Comparison of ENCODE assay signal across 18 mouse cellular contexts in the genomic region with DNA sequence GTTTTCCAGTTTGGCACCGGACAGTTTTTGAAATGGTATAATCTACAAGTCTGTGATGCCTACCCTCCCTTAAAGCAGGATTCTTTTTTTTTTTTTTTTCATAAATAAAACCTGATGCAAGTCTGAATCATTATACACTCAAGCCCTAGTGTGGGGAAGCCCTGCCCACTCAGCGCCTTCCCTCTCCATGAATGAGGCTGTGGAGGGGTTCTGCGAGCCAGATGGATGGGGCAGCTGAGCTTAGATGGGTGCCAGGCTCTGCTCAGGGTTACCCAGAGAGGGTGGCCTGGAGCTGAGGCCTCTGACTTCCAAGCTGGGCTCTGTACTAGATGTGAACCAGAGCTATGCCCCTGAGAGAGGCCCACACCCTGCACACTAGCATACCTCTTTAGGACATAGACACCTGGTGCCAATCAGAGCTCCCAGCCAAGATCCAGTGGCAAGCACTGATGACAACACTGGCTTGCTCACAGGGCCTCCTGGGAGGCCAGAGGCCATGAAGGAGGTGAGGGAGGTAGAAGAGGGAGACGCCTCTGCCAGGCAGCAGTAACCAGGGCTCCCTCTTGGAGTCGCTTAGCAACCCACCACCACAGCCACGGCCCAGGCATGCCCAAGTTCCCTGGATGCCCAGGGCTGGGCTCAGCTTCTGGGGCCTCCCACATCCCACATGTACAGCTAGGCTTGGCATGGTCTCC. TPM values are rescaled to one million over a fixed set of nuclear protein-coding genes. Genes with fewer than 3 reads are reported as not detected.
A peak's percentile ranks its signal among the peaks of the same experiment; 100 is the strongest.
DNase-seq lines count a peak whose midpoint lies in the region; ATAC-seq and TF ChIP-seq lines count a peak whose summit lies in the region.
"Had no signal": no experiment of that assay in that cellular context is flagged by ENCODE, and none has a peak within 500 bp of the region (broad histone marks: within the 10 kb centered on the region; RNA-seq: fewer than 3 reads in every experiment).

No protein-coding gene starts in this region.

- no peak overlapping the region for H3K4me2 ChIP-seq in midbrain, embryonic 16.5 days (ENCODE audit: low read length)
- no peak overlapping the region for H3K4me2 ChIP-seq in midbrain, embryonic 11.5 days
- H3K4me2 ChIP-seq in hindbrain, postnatal 0 days (ENCODE audit: low read depth, low read length): no peak overlapping the region
- H3K4me2 ChIP-seq: heart, embryonic 12.5 days; neural tube, embryonic 12.5 days had no signal

- DNase-seq in heart, embryonic 10.5 days (ENCODE audit: low spot score): no peak
- no peak for DNase-seq in heart, postnatal 14 days
- no peak for DNase-seq in midbrain, embryonic 11.5 days (ENCODE audit: low spot score, missing footprints)
- DNase-seq in brain, adult 2 months (ENCODE audit: low read depth, low spot score): peak; percentile 71
- peak; percentile 28 for DNase-seq in hindbrain, postnatal 0 days (ENCODE audit: low spot score)
- DNase-seq in left cerebral cortex, postnatal 4 days: no peak
- no peak for DNase-seq in lung, postnatal 4 days
- DNase-seq: cerebellum, adult 8-10 months; kidney, adult 2 months; kidney, postnatal 36 days; lung, postnatal 36 days; midbrain, embryonic 14.5 days; thymus, postnatal 36 days had no signal

- peak overlapping the region; percentile 17; the same call in 1 of the 2 replicates for H3K27ac ChIP-seq in heart, embryonic 10.5 days
- H3K27ac ChIP-seq in midbrain, embryonic 16.5 days (ENCODE audit: low read length): no peak overlapping the region
- H3K27ac ChIP-seq in midbrain, embryonic 11.5 days (ENCODE audit: low read depth, low read length): no peak overlapping the region
- H3K27ac ChIP-seq in hindbrain, postnatal 0 days: no peak overlapping the region
- H3K27ac ChIP-seq: neural tube, embryonic 12.5 days had no signal

- 75% methylated on average over 6 of the region's 6 CpGs for WGBS in heart, embryonic 10.5 days
- 67% methylated on average over 6 of the region's 6 CpGs for WGBS in midbrain, embryonic 16.5 days
- WGBS in midbrain, embryonic 11.5 days: 77% methylated on average over 6 of the region's 6 CpGs
- 63% methylated on average over 6 of the region's 6 CpGs for WGBS in hindbrain, postnatal 0 days

- H3K36me3 ChIP-seq in heart, embryonic 10.5 days: no peaks in the 10 kb centered on the region
- H3K36me3 ChIP-seq in midbrain, embryonic 16.5 days (ENCODE audit: control insufficient read depth, insufficient read depth, low read length): peaks cover 9% of the 10 kb centered on the region; the same call in 1 of the 2 replicates
- H3K36me3 ChIP-seq in midbrain, embryonic 11.5 days (ENCODE audit: control insufficient read depth, insufficient read depth, low read length): no peaks in the 10 kb centered on the region
- H3K36me3 ChIP-seq in hindbrain, postnatal 0 days (ENCODE audit: insufficient read depth, low read length): no peaks in the 10 kb centered on the region
- H3K36me3 ChIP-seq: heart, embryonic 12.5 days; neural tube, embryonic 12.5 days had no signal

- H3K27me3 ChIP-seq in heart, embryonic 10.5 days (ENCODE audit: insufficient read depth, poor library complexity, severe bottlenecking): peaks cover 100% of the 10 kb centered on the region
- peaks cover 27% of the 10 kb centered on the region for H3K27me3 ChIP-seq in midbrain, embryonic 16.5 days (ENCODE audit: control insufficient read depth, insufficient read depth, low read depth, low read length)
- H3K27me3 ChIP-seq in midbrain, embryonic 11.5 days (ENCODE audit: control insufficient read depth, insufficient read depth, low read length): peaks cover 48% of the 10 kb centered on the region
- H3K27me3 ChIP-seq in hindbrain, postnatal 0 days (ENCODE audit: insufficient read depth, low read length): peaks cover 12% of the 10 kb centered on the region; the same call in 1 of the 2 replicates

- ATAC-seq in midbrain, embryonic 16.5 days: peak; percentile 16; the same call in 1 of the 2 replicates
- no peak for ATAC-seq in midbrain, embryonic 11.5 days (ENCODE audit: low FRiP score)
- ATAC-seq in hindbrain, postnatal 0 days: no peak
- ATAC-seq: activated CD4-positive, CD25-positive, alpha-beta regulatory T cell, adult 4 months had no signal

- peaks cover 36% of the 10 kb centered on the region for H3K4me1 ChIP-seq in heart, embryonic 10.5 days
- H3K4me1 ChIP-seq in midbrain, embryonic 16.5 days (ENCODE audit: control insufficient read depth, insufficient read depth, low read length): peaks cover 38% of the 10 kb centered on the region
- peaks cover 9% of the 10 kb centered on the region; the same call in 1 of the 2 replicates for H3K4me1 ChIP-seq in midbrain, embryonic 11.5 days (ENCODE audit: control insufficient read depth, insufficient read depth, low read length)
- H3K4me1 ChIP-seq in hindbrain, postnatal 0 days (ENCODE audit: insufficient read depth, low read length): 0 out of 2 replicates have a peak, but pooled peaks cover under 1% of the 10 kb centered on the region

- H3K4me3 ChIP-seq in heart, embryonic 10.5 days: no peak overlapping the region
- no peak overlapping the region for H3K4me3 ChIP-seq in midbrain, embryonic 16.5 days (ENCODE audit: low read depth, low read length)
- no peak overlapping the region for H3K4me3 ChIP-seq in midbrain, embryonic 11.5 days (ENCODE audit: low read depth, low read length)
- no peak overlapping the region for H3K4me3 ChIP-seq in hindbrain, postnatal 0 days (ENCODE audit: low read length)
- H3K4me3 ChIP-seq: heart, embryonic 12.5 days; neural tube, embryonic 12.5 days had no signal

- intact Hi-C loops in heart, postnatal 14 days (cut with DNase I): no loop called here
- intact Hi-C loops in left cerebral cortex, postnatal 4 days (cut with DNase I): no loop called here

- H3K9me3 ChIP-seq in heart, embryonic 10.5 days: no peaks in the 10 kb centered on the region
- no peaks in the 10 kb centered on the region for H3K9me3 ChIP-seq in midbrain, embryonic 16.5 days (replicated peaks; ENCODE audit: control insufficient read depth, low read length, poor library complexity, severe bottlenecking)
- H3K9me3 ChIP-seq in midbrain, embryonic 11.5 days (ENCODE audit: control insufficient read depth, low read length): no peaks in the 10 kb centered on the region
- H3K9me3 ChIP-seq in hindbrain, postnatal 0 days (ENCODE audit: low read length): no peaks in the 10 kb centered on the region
- H3K9me3 ChIP-seq: heart, embryonic 12.5 days; neural tube, embryonic 12.5 days had no signal

- TF ChIP-seq CTCF in hindbrain, postnatal 0 days (IDR thresholded peaks at IDR 0.05; ENCODE audit: low read depth): no peak

- H3K9ac ChIP-seq in midbrain, embryonic 16.5 days (ENCODE audit: low read depth, low read length): no peak overlapping the region
- no peak overlapping the region for H3K9ac ChIP-seq in midbrain, embryonic 11.5 days (ENCODE audit: low read length)
- H3K9ac ChIP-seq in hindbrain, postnatal 0 days (replicated peaks; ENCODE audit: low read length): no peak overlapping the region
- H3K9ac ChIP-seq: heart, embryonic 12.5 days; neural tube, embryonic 12.5 days had no signal

RNA-seq across cellular contexts. Expression of a gene that starts 15.1 kb away (rescaled TPM):
- polyA plus RNA-seq in heart, embryonic 10.5 days (2016; fragmentation: Nextera tagmentation; extraction: Ambion mirVana): 0.07 and 0.20 TPM in 2 replicates
- total RNA-seq in heart, postnatal 14 days (2021): 1 to 10 TPM; 6.1 to 7.2 TPM
- 1.1 and 1.4 TPM in 2 replicates for polyA plus RNA-seq in midbrain, embryonic 16.5 days (2015; fragmentation: Nextera tagmentation; extraction: Ambion mirVana)
- 0.11 and 0.25 TPM in 2 replicates for polyA plus RNA-seq in midbrain, embryonic 11.5 days (2014; fragmentation: Nextera tagmentation; extraction: Ambion mirVana)
- 23.8 and 25.1 TPM in 2 replicates for total RNA-seq in hindbrain, postnatal 0 days (2014; rRNA removed)
- 1.2 and 1.3 TPM in 2 replicates for polyA plus RNA-seq in hindbrain, postnatal 0 days (2015; fragmentation: Nextera tagmentation; extraction: Ambion mirVana)
- total RNA-seq in left cerebral cortex, postnatal 4 days (2021): 10 to 100 TPM; 45.7 to 46.8 TPM
- polyA plus RNA-seq: activated CD4-positive, CD25-positive, alpha-beta regulatory T cell, adult 4 months; liver, embryonic 16.5 days had no signal

Comparison
In these comparisons a context has a peak if more than half of its experiments do, and no peak if none do; other contexts are left out.
1. DNase-seq: peak in brain, adult 2 months (single experiment) and hindbrain, postnatal 0 days (single experiment); none in heart, embryonic 10.5 days (single experiment), heart, postnatal 14 days (0 of 2), midbrain, embryonic 11.5 days (single experiment), left cerebral cortex, postnatal 4 days (single experiment) and lung, postnatal 4 days (0 of 2).